Mouse (Mus musculus) left cerebral cortex, postnatal 10 days (tissue): ENCODE data around the gene H13. TPM values are rescaled to one million over a fixed set of nuclear protein-coding genes. Genes with fewer than 3 reads are reported as not detected.
"Not testable (repeated sequence)": the region's sequence is repeated elsewhere in the genome, so short reads cannot be mapped to it uniquely, and the experiment has no call there.

ENCODE experiments used
- DNase-seq, 2 experiments: peaks; one replicate each; pipeline ENCODE4 v3.0.0; 2021 to 2022; ENCODE audit warnings: low spot score in 2 of 2, mixed read lengths in 1 of 2; ENCODE audit errors: extremely low spot score in 1 of 2
- intact Hi-C: fragments of 180-260 bp; cut with DNase I; formaldehyde crosslinking; loops from one replicate; pipeline ENCODE4 v1.15.1; 2025
- total RNA-seq, 2 experiments: library from RNA; stranded (reverse); gene quantifications; 2 replicates each; pipeline ENCODE4 v1.2.3; 2021

H13 gene
- total RNA-seq, 2 experiments from 2014 or later, result 99.7 to 115 TPM

DNA sequence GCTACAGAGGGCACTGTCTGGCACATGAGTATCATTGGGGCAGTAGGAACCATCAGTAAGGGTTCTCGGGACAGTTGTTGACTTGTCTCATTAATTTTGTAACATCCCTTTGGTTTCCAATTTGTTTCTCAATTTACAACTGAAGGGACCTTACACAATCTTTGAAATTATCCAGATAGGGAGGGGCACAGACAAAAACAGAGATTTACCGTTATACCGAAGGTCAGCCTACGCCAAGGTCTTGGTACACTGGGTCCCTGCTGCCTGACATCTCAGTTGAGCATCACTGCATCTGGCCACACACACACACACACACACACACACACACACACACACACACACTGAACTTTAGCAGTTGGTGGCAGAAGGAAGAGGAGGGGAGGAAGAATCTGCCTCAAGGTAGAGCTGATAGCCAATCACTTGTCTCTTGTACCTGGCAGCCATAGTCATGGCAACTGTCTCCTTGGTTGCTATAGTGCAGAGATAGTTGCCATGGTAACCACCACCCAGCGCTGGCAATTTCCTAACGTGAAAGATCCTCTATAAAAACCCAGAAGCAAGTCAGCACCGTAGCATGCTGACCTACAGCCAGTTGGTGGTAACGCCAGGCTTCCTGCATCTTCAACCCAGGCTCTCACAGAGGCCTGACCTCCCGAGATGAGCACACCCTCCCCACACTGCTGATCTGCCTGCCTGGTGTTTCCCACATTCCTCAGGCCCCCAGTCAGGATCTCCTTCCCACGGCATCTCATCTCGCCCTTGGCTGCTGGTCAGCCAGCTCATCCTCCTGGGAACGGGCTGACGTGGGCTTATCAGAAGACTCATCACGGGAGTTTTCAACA is 15.2 kb upstream of the H13 start:
- intact Hi-C loops, result no loop called here
- DNase-seq, result peak; percentile 67 to 87

DNA sequence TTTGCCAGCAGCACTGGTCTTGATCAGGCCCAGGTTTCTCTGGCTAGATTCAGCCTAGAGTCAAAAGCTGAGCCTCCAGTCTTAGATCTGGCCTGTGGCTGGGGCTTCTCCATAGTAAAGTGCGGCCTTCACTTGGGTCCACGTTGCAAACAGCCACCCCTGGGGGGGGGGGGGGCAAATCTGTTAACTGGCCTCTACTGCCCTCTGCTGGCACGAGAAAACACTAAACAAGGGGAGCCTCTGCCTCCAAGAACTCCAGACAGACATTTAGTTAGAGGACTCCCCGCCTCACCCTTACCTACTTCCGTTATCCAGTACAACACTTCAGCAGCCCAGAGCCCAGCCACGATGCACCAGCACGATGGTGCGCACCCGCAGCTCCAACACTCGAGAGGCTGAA is 11.9 kb upstream of the H13 start:
- no peak for DNase-seq
- intact Hi-C loops, result loop anchor here (5.0 kb wide), 1 partner anchor 40 kb away; no protein-coding TSS in a partner anchor

GRCm38 (mm10) chr2:152661163-152661562 is 8.1 kb upstream of the H13 start:
- DNase-seq, result no peak
- intact Hi-C loops, result no loop called here

DNA sequence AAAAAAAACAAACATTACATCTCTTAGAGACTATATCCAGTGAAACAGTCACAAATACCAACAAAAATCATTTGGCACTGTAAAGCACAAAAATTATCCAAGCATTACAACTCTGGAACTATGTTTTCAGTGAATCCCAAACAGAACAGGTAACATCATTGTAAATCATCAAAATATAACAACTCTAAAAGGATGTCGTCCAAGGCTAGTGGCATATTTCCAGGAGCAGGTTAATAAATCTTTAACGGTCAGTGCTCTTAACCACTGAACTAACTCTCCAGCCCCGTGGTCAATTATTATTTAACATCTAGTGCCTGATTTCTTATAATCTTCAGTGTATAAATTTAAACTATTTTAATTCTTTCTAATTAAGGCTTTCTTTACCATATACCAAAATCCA is 3.1 kb upstream of the H13 start:
- intact Hi-C loops, DNase-seq: not testable (repeated sequence)

GRCm38 (mm10) chr2:152669639-152670484 is 601 bp downstream of the H13 start:
- intact Hi-C loops, result loop anchor here (10.0 kb wide), 1 partner anchor 215 kb away; no protein-coding TSS in a partner anchor
- peak in 1 of 2 experiments; percentile 65 for DNase-seq

GRCm38 (mm10) chr2:152670983-152671641 is 1.9 kb downstream of the H13 start:
- intact Hi-C loops, result loop anchor here (10.0 kb wide), 1 partner anchor 216 kb away; no protein-coding TSS in a partner anchor
- DNase-seq, result peak in 1 of 2 experiments; percentile 72

- intact Hi-C loops, result loop anchor here (10.0 kb wide), 1 partner anchor 217 kb away; no protein-coding TSS in a partner anchor
- peak; percentile 47 to 49 for DNase-seq
These were observed 2.4 kb downstream of the H13 start for GRCm38 (mm10) chr2:152671642-152671999.

DNA sequence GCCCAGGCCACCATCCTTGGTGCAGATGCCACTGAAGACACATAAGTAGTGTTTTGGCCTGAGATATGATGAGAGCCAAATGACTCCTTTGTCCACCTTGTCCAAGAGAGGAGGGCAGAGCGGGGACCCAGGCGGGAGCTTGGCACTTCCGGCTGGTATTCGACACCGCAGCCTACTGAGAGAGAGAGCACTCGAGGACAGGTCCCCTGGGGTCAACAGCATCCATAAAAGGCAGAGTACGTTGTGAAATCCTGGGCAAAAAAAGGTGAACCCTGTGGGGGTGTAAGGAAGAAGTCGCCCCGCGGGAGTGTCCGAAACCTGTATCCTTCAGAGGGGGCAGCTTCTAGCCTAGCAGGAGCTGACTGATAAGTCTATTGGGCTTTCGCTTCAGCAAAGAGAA is 2.9 kb downstream of the H13 start:
- DNase-seq, result no peak
- intact Hi-C loops, result loop anchor here (10.0 kb wide), 1 partner anchor 217 kb away; no protein-coding TSS in a partner anchor

GRCm38 (mm10) chr2:152674148-152674547 is 4.9 kb downstream of the H13 start:
- intact Hi-C loops, result loop anchor here (10.0 kb wide), 1 partner anchor 219 kb away; no protein-coding TSS in a partner anchor
- DNase-seq, result no peak

- intact Hi-C loops, result loop anchor here (10.0 kb wide), 1 partner anchor 221 kb away; no protein-coding TSS in a partner anchor
- no peak for DNase-seq
These were observed 6.1 kb downstream of the H13 start for GRCm38 (mm10) chr2:152675252-152675791.

DNA sequence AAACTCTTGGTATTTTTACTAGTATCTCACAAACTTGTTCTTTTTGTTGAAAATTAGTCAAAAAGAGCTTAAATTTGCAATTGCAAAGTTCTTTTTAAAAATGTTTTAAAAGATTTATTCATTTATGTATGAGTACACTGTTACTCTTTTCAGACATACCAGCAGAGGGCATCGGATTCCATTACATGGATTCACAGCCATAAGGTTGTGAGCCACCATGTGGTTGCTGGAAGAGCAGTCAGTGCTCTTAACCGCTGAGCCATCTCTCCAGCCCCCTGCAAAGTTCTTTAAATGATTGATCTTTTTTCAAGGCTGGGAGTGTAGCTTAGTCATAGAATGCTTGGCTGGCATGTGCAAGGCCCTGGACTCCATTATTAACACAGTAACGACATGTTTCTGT is 9.0 kb downstream of the H13 start:
- peak in 1 of 2 experiments; percentile 44 for DNase-seq

GRCm38 (mm10) chr2:152678925-152679324 is 9.7 kb downstream of the H13 start:
- intact Hi-C loops, result loop anchor here (10.0 kb wide), 1 partner anchor 224 kb away; no protein-coding TSS in a partner anchor
- DNase-seq, result no peak

More for the DNA sequence above, 9.0 kb downstream of the H13 start:
- intact Hi-C loops, result loop anchor here (10.0 kb wide), 1 partner anchor 224 kb away; no protein-coding TSS in a partner anchor

DNA sequence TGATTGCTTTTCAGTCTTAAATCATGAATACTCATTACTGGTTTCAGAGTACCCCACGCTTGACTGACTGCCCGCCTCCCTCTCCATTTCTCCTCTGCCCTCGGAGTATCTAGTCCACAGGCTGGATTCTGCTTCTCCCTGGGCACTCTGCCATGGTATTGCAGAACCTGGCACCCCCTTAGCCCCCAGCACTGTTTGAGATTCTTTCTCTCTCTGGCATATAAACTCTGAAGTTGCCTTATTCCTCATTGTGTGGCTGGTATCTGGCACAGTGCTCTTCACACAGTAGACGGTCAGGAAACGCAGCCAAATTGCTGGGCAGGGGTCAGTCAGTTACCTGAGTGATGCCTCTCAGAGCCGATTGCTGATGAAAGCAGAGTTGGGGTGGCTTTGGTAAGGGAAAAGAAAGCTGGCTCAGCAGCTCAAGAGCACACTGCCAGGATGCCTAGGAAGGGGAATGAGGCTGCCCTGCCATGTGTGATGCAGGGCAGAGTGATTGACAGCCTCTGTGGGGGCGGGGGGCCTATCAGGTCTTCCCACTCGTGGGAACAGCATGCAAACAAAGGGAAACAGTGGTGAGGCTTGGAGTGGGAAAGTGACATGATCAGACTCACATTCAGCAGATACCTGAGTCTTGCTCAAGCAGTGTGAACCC is 10.6 kb downstream of the H13 start:
- intact Hi-C loops, result loop anchor here (10.0 kb wide), 1 partner anchor 225 kb away; no protein-coding TSS in a partner anchor
- DNase-seq, result no peak

GRCm38 (mm10) chr2:152683086-152683485 is 13.8 kb downstream of the H13 start:
- intact Hi-C loops, result no loop called here

DNA sequence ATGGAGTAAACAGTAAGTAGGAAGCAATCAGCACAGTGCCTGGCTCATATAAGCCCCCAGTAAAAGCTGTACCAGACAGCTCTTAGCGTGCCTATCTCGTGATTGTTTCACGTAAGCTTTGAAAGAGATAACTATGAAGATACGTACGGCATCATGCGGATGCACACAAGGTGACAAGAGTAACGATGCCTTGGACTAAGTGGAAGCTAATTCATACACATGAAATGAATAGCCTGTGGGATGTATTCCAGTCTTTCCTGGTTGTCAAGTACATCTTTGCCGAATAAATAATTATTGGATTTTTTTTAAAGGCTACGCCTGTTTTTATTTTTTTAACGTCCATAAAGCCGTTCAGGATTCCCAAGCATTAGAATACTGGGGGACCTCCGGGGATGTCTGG is 17.1 kb downstream of the H13 start:
- no peak for DNase-seq
- intact Hi-C loops, result no loop called here

More at GRCm38 (mm10) chr2:152683086-152683485, 13.8 kb downstream of the H13 start:
- no peak for DNase-seq

- peak; percentile 91 to 97 for DNase-seq
- intact Hi-C loops, result no loop called here
These were observed 17.6 kb downstream of the H13 start, which contains the start of gene Mcts2 for GRCm38 (mm10) chr2:152686806-152687267. Mcts2 (plus strand) TSS chr2:152687035.

- intact Hi-C loops, result no loop called here
- no peak for DNase-seq
These were observed 22.4 kb downstream of the H13 start for GRCm38 (mm10) chr2:152691564-152692217.
